Mouse (Mus musculus) neural tube, embryonic 13.5 days (tissue): ENCODE measurements at regions not wholly inside any gene's neighbourhood (a gene's known extent, or its start where the extent isn't known, plus 50 kb on each side); places are given as distances from the start of the nearest gene placed in this dataset.

Source experiments
- ATAC-seq: fragments of 200-750 bp; cut with Nextera tagmentation; 2 replicates; pipeline ENCODE4 v1.8.0; 2017; ENCODE audit warnings: low read depth, mild to moderate bottlenecking, moderate TSS enrichment, moderate library complexity
- H3K27ac ChIP-seq: fragments of 300-500 bp; sonication (generic); replicated peaks from 2 replicates; pipeline ENCODE4 v1.5.1; 2015; ENCODE audit warnings: moderate library complexity, mild to moderate bottlenecking, inconsistent platforms
- H3K27me3 ChIP-seq: fragments of 300-500 bp; sonication (generic); 2 replicates; pipeline ENCODE4 v1.6.1; 2015; ENCODE audit warnings: mild to moderate bottlenecking, inconsistent platforms
- H3K36me3 ChIP-seq: fragments of 300-500 bp; sonication (generic); 2 replicates; pipeline ENCODE4 v1.6.1; 2015; ENCODE audit warnings: mild to moderate bottlenecking, inconsistent platforms
- H3K4me1 ChIP-seq: fragments of 300-500 bp; sonication (generic); replicated peaks from 2 replicates; pipeline ENCODE4 v1.6.1; 2015; ENCODE audit warnings: inconsistent platforms
- H3K4me2 ChIP-seq: fragments of 300-500 bp; sonication (generic); 2 replicates; pipeline ENCODE4 v1.6.1; 2015; ENCODE audit warnings: inconsistent platforms, mild to moderate bottlenecking, moderate library complexity
- H3K4me3 ChIP-seq: fragments of 300-500 bp; sonication (generic); 2 replicates; pipeline ENCODE4 v1.5.1; 2015; ENCODE audit warnings: mild to moderate bottlenecking, inconsistent platforms
- H3K9ac ChIP-seq: fragments of 300-500 bp; sonication (generic); 2 replicates; pipeline ENCODE4 v1.6.1; 2015; ENCODE audit warnings: moderate library complexity, mild to moderate bottlenecking, inconsistent platforms
- H3K9me3 ChIP-seq: fragments of 300-500 bp; sonication (generic); 2 replicates; pipeline ENCODE4 v1.6.1; 2016; ENCODE audit warnings: inconsistent platforms
- WGBS: fragments of 180-500 bp; shearing (Covaris S2); methylation state at CpG from one replicate; pipeline ENCODE4 v1.1.7; 2015; 5-methylcytosine and 5-hydroxymethylcytosine counted together

- 87% methylated on average over 5 of the region's 5 CpGs for WGBS
- Histone ChIP-seq H3K27ac (no peak overlapping the region), H3K27me3 (no peaks in the 10 kb centered on the region), H3K4me1 (peaks cover 30% of the 10 kb centered on the region), H3K36me3 (no peaks in the 10 kb centered on the region), H3K9ac (no peak overlapping the region), H3K4me2 (no peak overlapping the region), H3K9me3 (no peaks in the 10 kb centered on the region), H3K4me3 (no peak overlapping the region)
- ATAC-seq, result no peak
Observed at GRCm38 (mm10) chr2:75460419-75460818, 198.6 kb upstream of the Hnrnpa3 start.

- Histone ChIP-seq H3K27ac (no peak overlapping the region), H3K4me1 (peaks cover 30% of the 10 kb centered on the region), H3K36me3 (no peaks in the 10 kb centered on the region), H3K4me2 (no peak overlapping the region), H3K9ac (no peak overlapping the region), H3K27me3 (no peaks in the 10 kb centered on the region), H3K9me3 (no peaks in the 10 kb centered on the region), H3K4me3 (no peak overlapping the region)
- 60% methylated on average over 5 of the region's 5 CpGs for WGBS
- ATAC-seq, result no peak
Observed at GRCm38 (mm10) chr2:75461019-75461418, 198.0 kb upstream of the Hnrnpa3 start.

GRCm38 (mm10) chr2:75461421-75461991 is 197.6 kb upstream of the Hnrnpa3 start:
- no peaks in the 10 kb centered on the region for H3K9me3 ChIP-seq
- H3K4me2 ChIP-seq, result no peak overlapping the region
- peaks cover 30% of the 10 kb centered on the region for H3K4me1 ChIP-seq
- WGBS, result 57% methylated on average over 10 of the region's 10 CpGs
- H3K27me3 ChIP-seq, result no peaks in the 10 kb centered on the region
- H3K4me3 ChIP-seq, result no peak overlapping the region
- no peak for ATAC-seq
- peak overlapping the region; percentile 59; the same call in 1 of the 2 replicates for H3K27ac ChIP-seq
- H3K36me3 ChIP-seq, result no peaks in the 10 kb centered on the region
- no peak overlapping the region for H3K9ac ChIP-seq

GRCm38 (mm10) chr2:75462030-75462671 is 196.9 kb upstream of the Hnrnpa3 start:
- 57% methylated on average over 5 of the region's 5 CpGs for WGBS

GRCm38 (mm10) chr2:75463091-75463490 is 196.0 kb upstream of the Hnrnpa3 start:
- no peaks in the 10 kb centered on the region for H3K9me3 ChIP-seq
- WGBS, result 71% methylated on average over 9 of the region's 9 CpGs

More at GRCm38 (mm10) chr2:75462030-75462671, 196.9 kb upstream of the Hnrnpa3 start:
- peak overlapping the region; percentile 59 for H3K27ac ChIP-seq
- no peak overlapping the region for H3K4me3 ChIP-seq
- no peak overlapping the region for H3K9ac ChIP-seq
- no peak overlapping the region for H3K4me2 ChIP-seq
- ATAC-seq, result no peak
- no peaks in the 10 kb centered on the region for H3K27me3 ChIP-seq
- peaks cover 30% of the 10 kb centered on the region for H3K4me1 ChIP-seq
- no peaks in the 10 kb centered on the region for H3K9me3 ChIP-seq
- H3K36me3 ChIP-seq, result no peaks in the 10 kb centered on the region

GRCm38 (mm10) chr2:75464429-75464828 is 194.6 kb upstream of the Hnrnpa3 start:
- no peak overlapping the region for H3K9ac ChIP-seq
- no peak for ATAC-seq

More at GRCm38 (mm10) chr2:75463091-75463490, 196.0 kb upstream of the Hnrnpa3 start:
- H3K9ac ChIP-seq, result no peak overlapping the region
- no peak for ATAC-seq
- H3K4me1 ChIP-seq, result peaks cover 30% of the 10 kb centered on the region
- H3K27me3 ChIP-seq, result no peaks in the 10 kb centered on the region
- H3K4me3 ChIP-seq, result no peak overlapping the region
- H3K4me2 ChIP-seq, result no peak overlapping the region
- no peaks in the 10 kb centered on the region for H3K36me3 ChIP-seq
- H3K27ac ChIP-seq, result no peak overlapping the region

GRCm38 (mm10) chr2:75468851-75469250 is 190.2 kb upstream of the Hnrnpa3 start:
- H3K4me1 ChIP-seq, result peaks cover 12% of the 10 kb centered on the region
- 75% methylated on average over 8 of the region's 8 CpGs for WGBS
- no peak overlapping the region for H3K27ac ChIP-seq
- H3K9me3 ChIP-seq, result no peaks in the 10 kb centered on the region
- no peak overlapping the region for H3K4me2 ChIP-seq
- ATAC-seq, result no peak
- no peaks in the 10 kb centered on the region for H3K36me3 ChIP-seq
- H3K9ac ChIP-seq, result no peak overlapping the region
- H3K27me3 ChIP-seq, result no peaks in the 10 kb centered on the region
- H3K4me3 ChIP-seq, result no peak overlapping the region

More at GRCm38 (mm10) chr2:75464429-75464828, 194.6 kb upstream of the Hnrnpa3 start:
- H3K27ac ChIP-seq, result no peak overlapping the region
- H3K27me3 ChIP-seq, result no peaks in the 10 kb centered on the region
- no peaks in the 10 kb centered on the region for H3K36me3 ChIP-seq
- H3K9me3 ChIP-seq, result no peaks in the 10 kb centered on the region
- H3K4me2 ChIP-seq, result no peak overlapping the region
- H3K4me3 ChIP-seq, result no peak overlapping the region
- H3K4me1 ChIP-seq, result peaks cover 30% of the 10 kb centered on the region
- WGBS, result 56% methylated on average over 2 of the region's 2 CpGs

- Histone ChIP-seq H3K9ac (peak overlapping the region; percentile 41), H3K36me3 (no peaks in the 10 kb centered on the region), H3K4me1 (peaks cover 12% of the 10 kb centered on the region), H3K4me3 (no peak overlapping the region), H3K27me3 (no peaks in the 10 kb centered on the region), H3K4me2 (peak overlapping the region; percentile 37), H3K27ac (peak overlapping the region; percentile 91), H3K9me3 (no peaks in the 10 kb centered on the region)
- peak; percentile 92 for ATAC-seq
- 14% methylated on average over 15 of the region's 15 CpGs for WGBS
Observed at GRCm38 (mm10) chr2:75469958-75470687, 188.9 kb upstream of the Hnrnpa3 start.

- Histone ChIP-seq H3K27ac (peak overlapping the region; percentile 91), H3K9me3 (no peaks in the 10 kb centered on the region), H3K4me2 (peak overlapping the region; percentile 37), H3K9ac (peak overlapping the region; percentile 41), H3K4me3 (no peak overlapping the region), H3K27me3 (no peaks in the 10 kb centered on the region), H3K36me3 (no peaks in the 10 kb centered on the region), H3K4me1 (peaks cover 12% of the 10 kb centered on the region)
- ATAC-seq, result peak; percentile 20; the same call in 1 of the 2 replicates
- WGBS, result 42% methylated on average over 9 of the region's 9 CpGs
Observed at GRCm38 (mm10) chr2:75470688-75471054, 188.4 kb upstream of the Hnrnpa3 start.

GRCm38 (mm10) chr2:75472489-75472888 is 186.6 kb upstream of the Hnrnpa3 start:
- Histone ChIP-seq H3K9me3 (no peaks in the 10 kb centered on the region), H3K9ac (no peak overlapping the region), H3K27me3 (no peaks in the 10 kb centered on the region), H3K4me2 (no peak overlapping the region), H3K4me1 (peaks cover 12% of the 10 kb centered on the region), H3K4me3 (no peak overlapping the region), H3K36me3 (no peaks in the 10 kb centered on the region), H3K27ac (no peak overlapping the region)
- 86% methylated on average over 9 of the region's 9 CpGs for WGBS
- ATAC-seq, result no peak

GRCm38 (mm10) chr2:75474509-75474908 is 184.6 kb upstream of the Hnrnpa3 start:
- H3K36me3 ChIP-seq, result no peaks in the 10 kb centered on the region
- no peak overlapping the region for H3K27ac ChIP-seq
- peaks cover 12% of the 10 kb centered on the region for H3K4me1 ChIP-seq
- no peak overlapping the region for H3K9ac ChIP-seq
- no peaks in the 10 kb centered on the region for H3K9me3 ChIP-seq
- no peak for ATAC-seq
- WGBS, result 59% methylated on average over 6 of the region's 6 CpGs
- H3K4me3 ChIP-seq, result no peak overlapping the region
- H3K4me2 ChIP-seq, result no peak overlapping the region
- no peaks in the 10 kb centered on the region for H3K27me3 ChIP-seq

- WGBS, result 88% methylated on average over 1 of the region's 1 CpGs
- ATAC-seq, result no peak
- H3K4me2 ChIP-seq, result no peak overlapping the region
- H3K9ac ChIP-seq, result no peak overlapping the region
- no peak overlapping the region for H3K27ac ChIP-seq
- H3K27me3 ChIP-seq, result no peaks in the 10 kb centered on the region
- H3K4me1 ChIP-seq, result no peaks in the 10 kb centered on the region
- no peaks in the 10 kb centered on the region for H3K9me3 ChIP-seq
- no peaks in the 10 kb centered on the region for H3K36me3 ChIP-seq
- H3K4me3 ChIP-seq, result no peak overlapping the region
Observed at GRCm38 (mm10) chr2:75476350-75476749, 182.7 kb upstream of the Hnrnpa3 start.
